Mouse (Mus musculus): ENCODE measurements around the gene Rab3b.

DNA sequence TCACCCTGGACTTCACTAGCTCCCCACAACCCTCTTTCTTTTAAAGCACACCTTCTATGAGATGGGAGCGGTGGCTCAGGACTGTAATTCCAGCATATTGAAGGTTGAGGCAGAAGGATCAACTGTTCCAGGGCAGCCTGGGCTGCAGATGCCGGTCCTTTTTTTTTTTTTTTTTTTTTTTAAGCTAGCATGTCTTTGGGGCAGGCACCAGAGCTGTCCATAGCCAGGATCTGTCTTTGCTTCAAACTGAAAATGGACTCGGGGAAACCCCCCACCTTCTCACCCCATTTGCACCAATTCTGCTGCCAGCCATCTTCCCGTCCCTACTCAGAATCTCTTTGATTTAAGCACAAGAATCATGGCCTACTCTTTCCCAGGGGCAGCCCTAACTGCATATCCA is 63.3 kb downstream of the Rab3b start:
- TF ChIP-seq MAX (IDR thresholded peaks at IDR 0.05; ENCODE audit: low read depth) (no peak), POLR2A (IDR thresholded peaks at IDR 0.05; ENCODE audit: insufficient read length, low read depth) (no peak), USF1 (IDR thresholded peaks at IDR 0.05; ENCODE audit: low read depth) (no peak), MYOD1 (IDR thresholded peaks at IDR 0.05; ENCODE audit: control insufficient read depth in 1 of 3, insufficient read length in 2 of 3, low read depth in 2 of 3) (no peak), POLR2AphosphoS2 (IDR thresholded peaks at IDR 0.05; ENCODE audit: insufficient read length, low read depth) (no peak), E2F4 (IDR thresholded peaks at IDR 0.05; ENCODE audit: insufficient read depth) (no peak)
